Mouse (Mus musculus) adipocyte (in vitro differentiated cells): Measurements from ENCODE around the gene Nfasc.
A peak's percentile ranks its signal among the peaks of the same experiment; 100 is the strongest.

ENCODE experiments used
- DNase-seq: peaks from one replicate; pipeline ENCODE4 v3.0.0-alpha.2; 2016; ENCODE audit warnings: low spot score

The Nfasc gene

DNA sequence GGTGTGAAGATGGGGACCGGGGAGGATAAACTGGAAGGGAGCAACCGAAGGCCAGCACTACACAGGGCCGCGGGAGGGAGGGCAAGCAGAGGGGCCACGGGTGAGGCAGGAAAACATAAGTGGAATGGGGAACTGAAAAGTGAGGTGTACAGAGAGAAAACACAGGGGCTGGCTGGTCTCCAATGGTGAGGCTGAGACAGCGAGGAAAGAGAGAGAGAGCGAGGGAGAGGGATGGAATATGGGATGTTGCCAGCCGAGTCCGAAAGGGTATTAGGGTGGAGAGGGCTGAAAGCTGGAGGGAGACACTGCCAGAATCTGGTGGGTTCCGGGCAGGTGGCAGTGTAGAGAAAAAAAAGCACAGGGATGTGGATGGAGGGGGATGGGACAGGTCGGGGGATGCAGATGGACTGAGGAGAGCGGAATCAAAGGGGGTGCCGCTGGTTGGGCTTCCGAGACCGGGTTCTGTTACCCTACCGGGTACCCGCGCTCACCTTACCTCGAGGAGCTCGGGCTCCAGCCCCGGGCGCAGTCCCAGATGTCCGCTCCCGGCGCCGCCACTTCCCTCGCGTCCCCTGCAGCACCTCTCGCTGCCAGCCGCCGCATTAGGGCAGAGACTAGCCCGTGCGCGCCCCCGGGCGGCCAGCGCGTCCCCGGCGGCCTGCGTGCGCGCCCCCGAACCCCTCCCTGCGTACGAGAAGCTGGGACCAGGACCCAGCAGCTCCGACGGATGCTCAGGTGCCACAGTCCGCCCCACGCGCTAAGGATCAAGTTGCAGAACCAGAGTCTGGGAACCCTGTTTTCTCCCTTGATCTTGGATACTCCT lies at the start of gene Nfasc:
Gene Nfasc, minus strand, starts transcription at position 623 of the 823 bp plus-strand sequence.
- no peak for DNase-seq

- no peak for DNase-seq
These were observed 49.5 kb upstream of the Nfasc start for GRCm38 (mm10) chr1:132791049-132791448.

DNA sequence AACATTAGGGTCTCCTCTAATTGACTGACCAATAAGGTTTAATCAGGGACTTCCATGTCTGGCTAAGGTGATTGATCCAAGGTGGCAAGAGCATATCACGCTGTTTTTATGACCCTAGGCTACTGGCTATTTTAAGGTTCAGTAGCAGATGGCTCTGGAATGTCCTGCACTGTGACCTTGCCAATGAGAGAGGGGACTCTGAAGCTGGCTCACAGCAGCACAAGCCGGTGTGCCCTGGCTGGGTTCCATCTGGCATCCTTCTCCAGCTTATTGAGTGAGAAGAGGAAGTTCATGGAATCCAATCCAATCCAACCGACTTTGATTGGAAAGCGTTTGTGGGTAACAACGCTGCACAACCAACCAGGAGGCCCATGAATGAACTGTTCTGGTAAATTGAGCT lies 45.3 kb upstream of the Nfasc start:
- DNase-seq, result no peak

- DNase-seq, result no peak
These were observed 40.2 kb upstream of the Nfasc start for GRCm38 (mm10) chr1:132781607-132782445.

DNA sequence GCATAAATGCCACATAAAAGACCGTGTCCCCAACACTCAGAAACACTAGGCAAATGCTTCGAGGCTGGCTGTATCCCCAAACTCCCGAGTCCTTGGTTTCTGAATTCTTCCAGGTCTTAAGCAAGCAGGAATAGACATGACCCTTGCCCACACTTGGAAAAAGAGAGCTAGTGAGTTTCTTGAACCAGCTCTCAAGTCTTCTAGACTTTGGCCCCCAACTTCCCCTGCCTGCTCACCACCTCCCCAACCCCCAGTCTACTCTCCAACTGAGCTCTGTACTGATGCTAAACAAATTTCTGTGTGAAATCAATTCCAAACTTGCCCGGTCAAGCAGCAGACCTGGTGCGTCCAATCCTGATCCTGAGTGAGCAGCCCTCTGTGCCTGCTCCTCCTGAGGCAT lies 39.4 kb upstream of the Nfasc start:
- no peak for DNase-seq

DNA sequence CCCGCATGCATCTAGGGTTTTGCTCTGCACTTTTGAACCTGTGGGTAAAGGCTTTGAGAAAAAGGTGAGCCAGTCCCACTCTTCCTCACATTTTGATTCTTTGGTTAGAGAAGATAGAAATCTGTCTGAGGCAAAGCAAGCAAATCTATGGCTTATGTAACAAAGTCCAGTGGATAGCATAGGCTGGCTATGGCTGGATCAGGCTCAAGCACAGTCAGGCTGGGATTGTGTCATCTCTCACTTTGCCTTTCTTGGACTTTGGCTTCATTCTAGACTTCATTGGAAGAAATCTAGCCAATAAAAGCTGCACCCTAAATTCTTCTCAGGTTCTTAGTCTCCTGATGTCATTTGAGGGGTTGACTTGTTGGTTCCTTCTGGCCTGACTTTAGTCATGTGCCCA lies 38.7 kb upstream of the Nfasc start:
- peak; percentile 24 for DNase-seq

DNA sequence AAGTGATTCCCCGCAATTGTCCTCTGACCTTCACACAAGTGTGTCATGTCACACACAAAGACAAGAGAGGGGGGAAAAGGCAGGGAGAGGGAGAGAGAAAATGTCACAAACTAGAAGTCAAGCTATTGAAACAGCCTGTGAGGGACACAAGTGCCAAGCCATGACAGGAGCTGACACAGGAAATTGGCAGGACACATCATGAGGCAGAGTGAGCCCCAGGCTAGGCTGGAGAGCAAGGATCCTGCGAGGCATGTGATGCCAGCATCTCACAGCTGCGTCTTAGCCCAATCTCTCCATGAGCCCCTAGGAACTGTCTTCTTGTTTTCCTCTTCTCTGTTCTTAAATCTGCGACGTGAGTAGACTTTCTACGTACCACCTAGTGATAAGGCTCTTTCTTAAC lies 33.4 kb upstream of the Nfasc start:
- DNase-seq, result no peak

DNA sequence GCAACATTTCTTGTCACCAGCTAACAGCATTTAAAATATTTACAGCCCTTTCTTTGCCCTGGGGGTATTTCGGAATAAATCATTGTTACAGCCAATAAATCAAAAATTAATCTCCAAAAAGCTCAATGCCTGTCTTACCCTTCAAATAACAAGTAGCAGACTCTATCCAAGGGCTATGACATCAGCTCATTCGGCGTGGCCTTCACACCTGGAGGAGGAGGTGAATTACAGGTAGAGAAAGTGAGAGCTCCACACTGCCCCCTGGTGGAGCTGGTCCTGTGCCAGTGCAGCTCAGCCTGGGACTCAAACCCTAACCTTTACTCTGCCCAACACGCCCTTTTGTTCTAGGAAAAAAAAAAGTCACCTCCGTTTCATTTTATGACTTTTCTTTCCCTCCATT lies 29.8 kb upstream of the Nfasc start:
- no peak for DNase-seq

DNA sequence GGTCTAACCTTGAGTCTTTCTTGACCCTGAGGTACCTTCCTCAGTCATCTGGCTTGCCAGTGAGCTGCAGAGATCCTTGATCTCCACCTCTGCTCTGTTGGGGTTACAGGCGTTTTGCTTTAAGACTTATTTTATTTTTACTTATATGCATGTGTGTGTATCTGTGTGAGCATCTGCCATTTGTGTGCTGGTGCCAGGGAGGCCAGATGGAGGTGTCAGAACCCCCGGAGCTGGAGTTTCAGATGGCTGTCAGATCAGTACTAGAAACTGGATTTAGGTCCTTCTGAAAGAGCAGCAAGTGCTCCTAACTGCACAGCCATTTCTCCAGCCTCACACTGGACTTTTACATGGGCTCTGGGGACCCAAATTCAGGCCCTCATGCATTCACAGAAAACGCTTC lies 28.0 kb upstream of the Nfasc start:
- no peak for DNase-seq

GRCm38 (mm10) chr1:132767422-132767821 lies 25.8 kb upstream of the Nfasc start:
- DNase-seq, result no peak

GRCm38 (mm10) chr1:132765887-132766651 lies 24.5 kb upstream of the Nfasc start:
- DNase-seq, result no peak

DNA sequence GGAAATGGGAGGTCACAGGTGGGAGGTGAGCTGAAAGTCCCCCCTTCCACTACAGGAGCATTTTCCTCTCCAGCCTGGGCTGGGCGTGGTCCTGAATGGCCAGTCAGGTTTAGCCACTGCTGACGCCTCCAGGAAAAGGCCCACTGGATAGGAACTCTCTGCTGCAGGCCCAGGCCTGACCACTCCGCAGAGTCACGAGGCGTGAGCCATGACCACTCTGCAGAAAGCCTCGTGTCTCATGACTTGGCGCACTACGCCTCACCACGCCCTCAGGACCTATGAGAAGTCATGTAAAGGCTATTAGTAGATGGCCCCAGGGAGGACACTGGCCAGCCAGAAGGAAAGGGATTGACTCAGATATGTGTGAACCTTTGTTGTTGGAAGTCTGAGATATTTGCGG lies 23.6 kb upstream of the Nfasc start:
- DNase-seq, result no peak

DNA sequence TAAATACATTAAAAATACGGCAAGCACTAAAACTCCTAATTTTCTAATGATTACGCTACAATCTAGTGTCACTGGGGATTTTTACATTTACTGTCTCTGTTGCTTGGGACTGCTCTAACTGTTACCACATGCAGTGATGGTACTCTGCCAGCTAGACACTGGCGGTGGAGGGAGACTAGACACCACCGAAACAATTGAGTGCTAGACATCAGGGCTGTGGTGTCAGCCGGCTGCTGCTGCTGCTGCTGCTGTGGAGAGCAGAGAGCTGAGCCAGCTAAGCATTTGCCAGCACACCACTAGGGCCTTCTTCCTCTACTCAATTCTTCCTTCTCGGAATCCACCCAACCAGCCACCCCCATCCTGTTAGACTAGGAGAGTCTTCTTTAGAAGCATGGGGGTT lies 17.8 kb upstream of the Nfasc start:
- no peak for DNase-seq

DNA sequence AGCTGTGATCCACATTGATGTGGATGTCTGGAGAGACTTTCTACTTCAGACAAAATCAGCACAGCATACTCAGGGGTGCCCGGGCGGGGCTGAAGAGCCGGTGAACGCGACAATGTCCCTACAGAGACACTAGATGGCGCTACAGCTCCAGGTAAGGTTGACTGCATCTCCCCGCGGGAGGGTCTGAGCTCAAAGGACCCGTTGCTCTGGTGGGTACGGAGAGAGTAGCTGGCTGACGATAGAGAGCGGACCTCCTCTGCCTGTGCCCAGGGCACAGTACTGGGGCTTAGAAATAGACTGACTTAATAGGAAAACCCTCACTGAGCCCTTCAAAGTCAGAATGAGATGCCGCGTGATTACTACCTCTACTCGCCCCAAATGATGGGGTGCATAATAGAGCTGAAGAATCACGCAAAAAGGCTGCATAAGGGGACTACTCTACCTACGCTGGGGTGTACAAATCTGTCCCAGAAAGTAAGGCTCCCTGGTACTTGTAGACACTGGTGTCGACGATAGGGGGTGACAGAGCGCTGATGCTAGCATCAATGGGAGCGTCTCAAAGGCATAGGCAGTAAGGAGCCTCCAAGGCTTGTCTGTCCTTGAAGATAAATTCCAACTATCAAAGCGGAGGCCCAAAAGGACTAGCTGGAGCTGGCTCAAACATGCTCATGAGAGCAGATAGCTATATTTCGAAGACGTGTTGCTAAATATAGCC lies 17.2 kb upstream of the Nfasc start:
- peak; percentile 46 for DNase-seq

DNA sequence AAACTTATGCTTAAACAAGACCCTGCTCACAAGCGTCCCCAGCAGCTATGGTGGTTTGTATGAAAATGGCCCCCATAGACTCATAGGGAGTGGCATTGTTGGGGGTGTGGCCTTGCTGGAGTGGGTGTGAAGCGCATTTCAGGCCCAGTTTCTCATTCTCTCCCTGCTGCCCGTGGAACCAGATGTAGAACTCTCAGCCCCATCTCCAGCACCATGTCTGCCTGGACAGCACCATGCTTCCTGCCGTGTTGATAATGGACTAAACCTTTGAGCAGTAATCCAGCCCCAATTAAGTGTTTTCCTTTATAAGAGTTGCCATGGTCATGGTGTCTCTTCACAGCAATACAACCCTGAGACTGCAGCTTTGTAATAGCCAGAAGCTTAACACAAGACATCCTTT lies 13.6 kb upstream of the Nfasc start:
- no peak for DNase-seq

GRCm38 (mm10) chr1:132749217-132749884 lies 7.8 kb upstream of the Nfasc start:
- no peak for DNase-seq

DNA sequence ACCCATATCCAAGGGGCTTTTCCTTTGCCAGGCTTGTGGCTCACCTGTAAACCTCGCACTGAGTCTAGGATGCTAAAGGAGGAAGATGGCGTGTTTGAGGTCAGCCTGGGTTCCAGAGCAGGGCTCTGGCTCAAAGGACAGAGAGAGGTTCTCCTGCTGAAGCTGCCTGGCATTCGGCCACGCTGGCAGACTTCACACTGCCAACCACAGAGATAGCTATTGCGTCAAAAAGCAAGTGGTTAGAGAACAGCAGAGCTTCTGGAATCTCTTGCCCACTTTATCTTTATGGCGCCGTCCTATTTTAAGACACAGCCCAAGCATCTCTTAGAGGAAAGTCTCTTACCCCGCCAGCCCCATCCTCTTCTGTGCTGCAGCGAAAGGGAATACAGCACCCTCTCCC lies 4.7 kb upstream of the Nfasc start:
- no peak for DNase-seq

- DNase-seq, result no peak
These were observed 4.0 kb upstream of the Nfasc start for GRCm38 (mm10) chr1:132745636-132746035.

DNA sequence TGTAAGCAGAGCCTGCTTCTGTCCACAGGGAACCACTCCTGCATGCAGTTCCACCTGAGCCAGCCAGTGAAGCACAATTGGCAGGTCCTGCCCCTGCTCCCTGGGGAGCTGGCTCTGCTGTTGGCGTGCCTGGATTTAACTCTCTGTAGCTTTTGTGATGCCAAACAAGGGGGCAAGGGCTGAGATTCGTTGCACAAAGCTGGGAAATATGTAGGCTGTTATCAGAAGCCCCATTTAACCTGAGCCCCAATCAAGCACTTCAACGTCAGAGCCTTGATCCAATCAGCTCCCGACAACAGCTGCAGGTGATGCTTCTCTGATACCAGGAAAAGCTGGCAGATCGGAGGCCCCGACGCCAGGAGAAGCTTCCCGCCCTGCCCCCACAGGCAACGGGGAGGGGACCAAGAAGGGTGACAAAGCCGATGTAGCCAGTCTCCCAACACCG lies 2.5 kb downstream of the Nfasc start:
- no peak for DNase-seq

- no peak for DNase-seq
These were observed 5.4 kb downstream of the Nfasc start for GRCm38 (mm10) chr1:132736171-132736570.

GRCm38 (mm10) chr1:132733873-132734447 lies 7.6 kb downstream of the Nfasc start:
- peak; percentile 18 for DNase-seq
